Mouse (Mus musculus): ENCODE measurements around the gene Sf3a2. TPM values are rescaled to one million over a fixed set of nuclear protein-coding genes. Genes with fewer than 3 reads are reported as not detected.

The Sf3a2 gene
- total RNA-seq (2021) (10 to 100 TPM; 53.6 to 58.7 TPM), polyA plus RNA-seq (2012; rRNA removed) (103 and 104 TPM in 2 replicates)
- long read RNA-seq, transcript Sf3a2-203 (9 exons, 2,213 nt), result major isoform, 19 of 26 reads
- long read RNA-seq, partial matches to known transcripts, result 0 of 26 reads
- long read RNA-seq, other reads (novel, unspliced or antisense), result 7 of 26 reads

DNA sequence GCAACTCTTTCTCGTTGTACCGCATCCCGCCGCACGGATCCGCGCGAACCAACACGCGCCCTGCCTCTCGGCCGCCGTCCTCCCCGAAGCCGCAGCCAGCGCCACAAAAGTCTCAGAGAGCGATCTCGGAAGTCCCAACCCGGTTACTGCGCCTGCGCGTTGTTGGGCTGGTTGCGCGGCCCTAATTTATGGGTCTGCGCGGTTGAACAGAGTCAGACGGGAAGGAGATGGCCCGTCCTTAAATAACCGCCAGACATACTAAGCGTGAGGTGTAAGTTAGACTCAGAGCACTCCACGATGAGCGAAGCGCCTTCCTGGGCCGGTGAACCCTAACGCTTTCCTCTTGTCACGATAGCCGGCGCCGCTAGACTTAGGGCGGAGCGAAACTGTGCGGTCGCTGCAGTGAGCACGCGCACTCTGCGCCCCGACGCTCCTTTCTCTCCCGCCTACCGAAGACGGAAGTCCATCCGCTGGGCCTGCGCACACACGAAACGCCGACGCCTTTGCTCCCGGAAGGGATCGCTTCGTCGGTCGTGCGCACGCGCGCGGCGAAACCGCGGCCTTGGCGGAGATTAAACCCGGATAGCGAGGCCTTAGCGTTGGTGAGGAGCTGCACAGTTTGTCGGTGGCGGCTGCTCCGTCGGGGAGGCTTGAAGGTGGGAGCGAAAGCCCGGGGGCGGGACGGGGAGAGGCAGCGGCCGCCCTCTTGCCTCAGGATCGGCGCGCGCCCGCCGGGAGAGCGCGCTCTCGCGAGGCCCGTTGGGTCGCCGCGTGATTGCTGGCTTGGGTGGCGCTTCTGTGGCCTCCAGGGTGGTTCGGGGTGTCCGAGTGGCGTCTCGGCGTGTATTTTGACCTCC, at the start of gene Sf3a2, which contains the start of gene Plekhj1:
Gene Sf3a2, plus strand, starts transcription at position 49 of the 857 bp plus-strand sequence.
Gene Plekhj1, minus strand, starts transcription at position 477 of the 857 bp plus-strand sequence.
- DNase-seq, result peak; percentile 96

DNA sequence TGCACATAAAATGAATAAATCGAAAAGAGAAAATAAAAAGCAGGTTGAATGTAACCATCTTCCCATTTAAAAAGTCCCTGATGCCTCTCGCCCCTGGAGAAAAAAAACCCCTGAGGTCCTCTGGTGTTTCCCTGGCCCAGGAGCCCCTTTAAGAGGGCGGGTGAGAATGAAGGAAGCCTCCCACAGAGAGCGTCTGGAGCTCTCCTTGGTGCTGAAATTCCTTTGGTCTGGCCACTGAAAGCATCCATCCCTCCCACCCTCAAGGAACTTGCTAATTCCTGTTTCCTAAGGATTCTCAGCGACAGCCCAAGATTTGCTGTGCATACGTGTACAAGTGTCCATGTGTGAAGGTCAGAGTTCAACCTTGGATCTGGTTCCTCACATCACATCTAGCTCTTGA, 49.4 kb upstream of the Sf3a2 start:
- DNase-seq, result peak; percentile 65

GRCm38 (mm10) chr10:80751188-80751832, 46.7 kb upstream of the Sf3a2 start:
- DNase-seq, result peak; percentile 85

DNA sequence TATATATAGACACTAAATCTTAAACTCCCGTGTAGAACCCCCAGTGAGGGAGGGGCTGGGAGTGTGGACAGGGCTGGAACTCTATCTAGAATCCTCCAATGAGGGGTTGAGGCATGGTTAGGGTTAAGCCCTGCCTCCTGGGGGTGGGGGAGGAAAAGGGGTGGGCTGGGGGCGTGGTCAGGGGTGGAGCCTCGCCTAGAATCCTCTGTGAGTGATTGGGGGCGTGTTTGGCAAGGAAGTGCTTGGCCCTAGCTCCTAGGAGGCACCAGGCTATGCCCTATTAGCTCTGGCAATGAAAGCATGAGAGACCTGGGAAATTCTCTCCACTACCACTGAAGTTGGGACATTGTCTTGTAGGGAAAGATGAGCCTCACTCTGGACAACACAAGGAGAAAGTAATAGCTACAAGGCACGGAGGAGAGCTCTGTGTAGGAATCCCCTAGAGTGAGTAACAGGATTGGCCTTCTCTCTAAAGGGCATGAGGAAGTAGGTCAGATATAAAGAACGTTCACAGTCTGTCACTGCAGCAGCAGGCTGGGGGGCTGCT, 45.8 kb upstream of the Sf3a2 start:
- DNase-seq, result peak; percentile 90

DNA sequence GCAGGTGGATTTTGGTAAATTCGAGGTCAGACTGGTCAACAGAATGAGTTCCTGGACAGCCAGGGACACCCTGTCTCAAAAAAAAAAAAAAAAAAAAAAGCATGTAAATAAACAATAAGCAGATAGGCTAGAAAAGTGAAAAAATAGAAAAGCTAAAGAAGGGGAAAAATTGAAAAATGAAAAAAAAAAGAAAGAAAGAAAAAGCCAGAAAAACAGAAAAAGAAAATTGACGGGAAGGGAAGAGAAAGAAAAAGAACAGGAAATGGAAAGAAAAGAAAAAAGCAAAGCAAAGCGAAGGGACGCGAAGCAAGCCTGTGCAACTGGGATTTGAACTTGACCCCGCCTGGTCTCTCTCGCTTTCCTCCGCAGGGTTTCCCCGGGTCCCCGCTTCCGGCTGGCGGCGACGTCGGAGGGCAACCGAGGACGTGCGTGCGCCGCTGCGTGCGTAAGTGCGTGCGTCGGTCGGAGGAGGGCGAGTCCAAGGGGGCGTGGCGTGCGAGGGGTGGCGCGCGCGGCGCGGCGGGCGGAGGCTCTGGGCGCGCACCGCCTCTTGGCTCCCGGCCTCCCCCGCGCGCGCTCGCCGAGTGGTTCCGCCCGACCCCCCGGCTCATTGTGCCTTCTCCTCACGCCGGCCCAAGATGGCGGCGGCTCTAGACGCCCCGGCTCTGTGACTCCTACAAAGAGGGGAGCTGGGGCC, 43.3 kb upstream of the Sf3a2 start, which contains the start of gene Dot1l:
Gene Dot1l, plus strand, starts transcription at position 613 of the 697 bp plus-strand sequence.
- peak; percentile 99 for DNase-seq

- DNase-seq, result no peak
Measured at GRCm38 (mm10) chr10:80755291-80756015, 42.5 kb upstream of the Sf3a2 start.

GRCm38 (mm10) chr10:80756099-80756498, 41.9 kb upstream of the Sf3a2 start:
- DNase-seq, result no peak

DNA sequence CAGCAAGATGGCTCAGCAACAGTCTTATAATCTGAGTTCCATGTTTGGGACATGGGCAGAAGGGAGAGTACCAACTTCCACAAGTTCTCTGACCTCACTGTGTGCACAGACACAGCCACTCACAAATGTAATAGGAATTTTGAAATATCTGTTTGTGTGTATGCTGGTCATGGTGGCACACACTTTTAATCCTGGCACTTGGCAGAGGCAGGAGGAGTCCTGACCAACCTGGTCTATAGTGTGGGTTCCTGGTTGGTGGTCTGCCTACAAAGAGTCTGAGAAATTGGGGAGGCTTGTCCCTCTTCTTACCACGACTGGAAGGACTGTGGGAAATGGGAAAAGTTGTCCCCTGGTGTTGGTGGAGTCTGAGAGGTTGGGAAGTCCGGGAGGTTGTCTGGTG, 41.5 kb upstream of the Sf3a2 start:
- DNase-seq, result no peak

DNA sequence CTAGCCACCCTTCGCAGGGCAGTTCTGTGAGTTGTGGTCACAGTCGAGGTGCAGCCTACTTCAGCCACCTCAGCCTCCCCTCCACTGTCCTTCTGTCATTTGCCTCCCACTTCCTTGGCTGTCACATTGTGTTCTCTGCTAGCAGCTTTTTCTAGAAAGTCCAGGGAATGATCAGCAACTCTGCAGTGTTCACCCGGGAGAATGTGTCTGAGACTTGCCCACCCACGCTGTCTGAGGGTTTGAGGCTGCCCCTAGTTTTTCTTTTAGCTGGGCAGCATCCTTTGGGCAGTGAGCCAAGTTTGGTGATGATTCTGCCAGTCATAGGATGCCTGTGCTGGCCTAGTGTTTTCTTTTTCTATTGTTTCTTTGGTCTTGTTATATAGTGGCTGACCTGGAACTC, 41.0 kb upstream of the Sf3a2 start:
- DNase-seq, result no peak

- DNase-seq, result peak; percentile 94
Measured at GRCm38 (mm10) chr10:80757717-80758116, 40.3 kb upstream of the Sf3a2 start.

DNA sequence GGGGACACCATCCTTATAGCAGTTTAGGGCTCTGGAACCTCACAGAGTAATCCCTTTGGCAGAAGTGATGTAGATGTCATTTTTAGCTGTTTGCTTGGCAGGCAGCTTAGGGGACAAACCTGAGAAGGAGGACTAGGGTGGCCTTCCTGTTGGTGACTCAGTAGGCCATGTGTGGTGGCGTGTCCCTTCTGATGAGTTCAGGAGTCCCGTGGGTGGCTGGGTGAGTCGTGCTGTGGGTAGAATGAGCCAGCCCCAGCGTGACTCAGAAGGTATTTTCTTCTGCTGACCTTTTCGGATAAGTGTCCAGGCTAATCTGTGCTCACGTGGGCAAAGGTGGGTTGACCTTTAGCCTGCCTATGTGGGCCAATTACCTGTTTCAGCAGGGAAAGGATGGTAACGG, 39.3 kb upstream of the Sf3a2 start:
- peak; percentile 92 for DNase-seq

DNA sequence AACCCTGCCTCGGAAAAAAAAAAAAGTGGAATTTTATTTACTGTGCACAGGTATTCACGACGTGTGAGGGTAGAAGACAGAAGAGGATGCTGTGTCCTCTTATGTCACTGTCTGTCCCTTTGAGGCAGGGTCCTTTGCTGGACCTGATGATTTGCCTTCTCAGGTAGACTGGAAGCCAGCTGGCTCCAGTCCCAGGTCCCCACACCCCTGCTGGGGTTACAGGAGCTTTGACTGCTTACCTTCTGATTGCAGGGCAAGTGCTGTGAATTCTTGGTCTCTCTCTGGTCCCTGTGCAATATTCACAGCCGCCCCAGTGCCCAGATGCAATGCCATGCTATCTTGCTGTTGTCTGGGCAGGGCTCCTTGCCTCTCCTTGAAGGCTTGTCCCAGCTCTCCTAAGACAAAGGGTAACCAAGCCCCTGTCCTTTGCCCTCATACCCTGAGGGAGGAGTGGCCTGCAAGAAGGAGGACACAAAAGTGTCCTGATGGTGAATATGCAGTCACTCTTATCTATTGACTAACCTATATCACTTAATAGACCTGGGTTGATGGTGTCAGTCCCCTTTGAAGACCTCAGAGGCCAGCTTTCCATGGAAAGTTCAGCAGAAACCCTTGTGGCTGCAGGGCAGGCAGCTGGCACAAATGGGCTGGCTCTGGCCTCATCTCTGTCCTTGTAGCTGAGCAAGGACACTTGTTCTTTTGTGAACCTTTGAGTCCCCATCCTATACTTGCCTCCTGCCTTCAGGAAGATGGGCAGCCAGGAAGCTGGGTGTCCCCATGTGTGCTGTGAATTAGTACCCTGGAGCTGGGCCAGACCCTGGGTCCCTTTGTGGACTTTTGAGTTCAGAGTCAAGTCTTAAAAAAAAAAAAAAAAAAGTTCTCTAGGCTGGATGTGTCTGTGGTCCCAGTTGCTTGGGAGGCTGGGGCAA, 37.1 kb upstream of the Sf3a2 start:
- peak; percentile 72 for DNase-seq

- DNase-seq, result no peak
Measured at GRCm38 (mm10) chr10:80761821-80762220, 36.2 kb upstream of the Sf3a2 start.

DNA sequence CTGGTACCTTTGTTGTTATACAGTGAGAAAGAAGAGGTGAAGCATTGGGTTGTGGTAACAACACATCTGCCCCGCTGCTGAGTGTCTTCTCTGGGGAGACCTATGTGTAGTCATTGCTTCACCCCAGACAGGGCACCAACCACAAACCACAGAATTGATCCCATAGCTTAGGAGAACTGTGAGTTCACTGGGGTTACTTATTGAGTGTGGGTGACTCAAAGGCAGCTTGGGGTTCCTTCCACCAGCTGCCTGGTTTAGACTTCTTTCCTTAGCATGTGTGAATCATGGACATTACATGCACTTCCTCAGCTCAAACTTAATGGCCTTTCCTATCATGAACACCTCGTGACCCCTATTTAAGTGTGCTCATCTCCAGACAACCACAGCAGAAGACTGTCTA, 34.5 kb upstream of the Sf3a2 start:
- DNase-seq, result no peak

GRCm38 (mm10) chr10:80765746-80766145, 32.3 kb upstream of the Sf3a2 start:
- peak; percentile 80 for DNase-seq

- no peak for DNase-seq
Measured at GRCm38 (mm10) chr10:80766161-80766815, 31.7 kb upstream of the Sf3a2 start.

DNA sequence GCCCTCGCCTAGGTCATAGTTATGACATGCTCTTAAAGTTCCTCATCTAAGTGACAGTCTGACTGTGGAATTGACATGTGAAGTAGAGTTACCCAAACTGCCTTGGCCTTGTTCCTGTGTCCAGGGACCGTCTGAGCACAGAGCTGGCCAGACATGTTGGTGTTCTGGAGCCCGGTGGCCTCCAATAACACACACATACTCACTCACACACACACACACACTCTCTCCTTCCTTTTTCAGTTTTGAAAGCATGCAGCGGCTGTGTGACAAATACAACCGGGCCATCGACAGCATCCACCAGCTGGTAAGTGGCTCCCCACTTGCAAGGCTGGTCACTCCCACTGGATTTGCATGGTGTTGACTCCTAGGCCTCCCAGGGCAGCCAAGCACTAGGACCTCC, 29.6 kb upstream of the Sf3a2 start:
- DNase-seq, result no peak

- peak; percentile 43 for DNase-seq
Measured at GRCm38 (mm10) chr10:80773816-80774215, 24.2 kb upstream of the Sf3a2 start.

DNA sequence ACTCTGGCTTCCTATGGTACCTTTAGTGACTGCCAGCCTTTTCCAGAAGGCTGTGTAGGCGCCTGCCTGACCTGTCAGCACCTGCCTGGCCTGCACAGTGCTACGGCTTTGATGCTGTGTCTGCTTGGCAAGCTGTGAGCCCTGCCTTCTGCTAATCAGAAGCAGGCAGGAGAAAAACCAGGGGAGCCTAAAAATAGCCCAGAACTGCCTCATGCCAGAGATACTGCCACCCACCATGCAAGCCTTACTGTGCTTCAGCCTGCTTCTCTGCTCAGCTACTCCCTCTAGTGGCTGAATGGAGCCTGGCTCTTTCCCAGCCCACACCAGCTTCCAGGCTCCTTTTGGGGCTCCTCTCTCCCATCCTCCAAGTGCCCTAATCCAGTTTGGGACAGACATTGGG, 23.4 kb upstream of the Sf3a2 start:
- DNase-seq, result peak; percentile 85

GRCm38 (mm10) chr10:80774981-80775380, 23.0 kb upstream of the Sf3a2 start:
- DNase-seq, result no peak

All from adrenal gland, adult 2 months (tissue).